Mouse (Mus musculus): Measurements from ENCODE around the gene Wdr45. TPM values are rescaled to one million over a fixed set of nuclear protein-coding genes. Genes with fewer than 3 reads are reported as not detected.

Gene Wdr45
- total and polyA plus RNA-seq, 2 experiments from 2014 or later, result 29.0 to 31.5 TPM

- Histone ChIP-seq H3K4me2 (ENCODE audit: low read depth) (peak overlapping the region; percentile 59), H3K4me1 (ENCODE audit: insufficient read depth) (no peaks in the 10 kb centered on the region), H3K36me3 (ENCODE audit: insufficient read depth) (no peaks in the 10 kb centered on the region), H3K9me3 (ENCODE audit: low read length) (no peaks in the 10 kb centered on the region), H3K27me3 (ENCODE audit: insufficient read depth, low read length) (no peaks in the 10 kb centered on the region), H3K27ac (ENCODE audit: low read depth, low read length) (no peak overlapping the region), H3K4me3 (ENCODE audit: low read depth, low read length) (peak overlapping the region; percentile 53), H3K9ac (no peak overlapping the region)
- 24% methylated on average over 22 of the region's 22 CpGs for WGBS
- no peak for DNase-seq
- TF ChIP-seq CTCF (IDR thresholded peaks at IDR 0.05; ENCODE audit: low read depth), result no peak
- no peak for ATAC-seq
Measured at GRCm38 (mm10) chrX:7763631-7764393, 49.7 kb downstream of the Wdr45 start.

DNA sequence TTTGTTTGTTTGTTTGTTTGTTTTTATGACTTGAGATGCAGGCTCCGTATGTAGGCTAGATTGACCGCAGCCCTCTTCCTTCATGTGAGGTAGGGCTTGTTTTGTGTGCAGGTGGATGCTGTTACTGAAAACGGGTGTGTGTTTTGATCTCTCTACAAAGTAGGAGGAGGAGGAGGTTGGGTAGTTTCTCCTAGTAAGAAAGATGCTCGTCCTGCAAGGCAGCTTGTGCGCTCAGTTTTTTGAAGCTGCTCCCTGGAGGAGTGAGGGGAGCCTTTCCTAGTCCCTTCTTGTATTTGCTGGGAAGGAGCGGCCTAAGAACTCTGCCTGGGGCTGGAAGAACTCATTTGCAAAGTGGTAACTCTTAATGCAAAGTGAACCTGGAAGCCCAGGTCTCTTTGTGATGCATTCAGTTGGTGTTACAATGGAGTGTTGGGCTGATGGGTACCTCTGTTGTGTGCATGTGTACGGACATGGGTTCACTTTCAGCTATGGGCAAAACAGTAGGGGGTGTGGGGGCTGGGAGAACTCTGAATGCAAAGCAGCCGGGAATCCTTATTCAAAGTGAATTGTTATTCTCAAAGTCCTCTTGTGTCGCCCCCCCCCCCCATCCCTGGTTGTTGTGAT lies 50.6 kb downstream of the Wdr45 start:
- no peak for DNase-seq
- peak overlapping the region; percentile 30 for H3K4me3 ChIP-seq (ENCODE audit: low read depth, low read length)
- H3K9me3 ChIP-seq (ENCODE audit: low read length), result no peaks in the 10 kb centered on the region
- no peak overlapping the region for H3K9ac ChIP-seq
- TF ChIP-seq CTCF (IDR thresholded peaks at IDR 0.05; ENCODE audit: low read depth), result no peak
- WGBS, result 21% methylated on average over 9 of the region's 9 CpGs
- H3K27me3 ChIP-seq (ENCODE audit: insufficient read depth, low read length), result no peaks in the 10 kb centered on the region
- no peak for ATAC-seq
- peak overlapping the region; percentile 59 for H3K4me2 ChIP-seq (ENCODE audit: low read depth)
- peaks cover 3% of the 10 kb centered on the region; the same call in 1 of the 2 replicates for H3K36me3 ChIP-seq (ENCODE audit: insufficient read depth)
- no peak overlapping the region for H3K27ac ChIP-seq (ENCODE audit: low read depth, low read length)
- H3K4me1 ChIP-seq (ENCODE audit: insufficient read depth), result no peaks in the 10 kb centered on the region

DNA sequence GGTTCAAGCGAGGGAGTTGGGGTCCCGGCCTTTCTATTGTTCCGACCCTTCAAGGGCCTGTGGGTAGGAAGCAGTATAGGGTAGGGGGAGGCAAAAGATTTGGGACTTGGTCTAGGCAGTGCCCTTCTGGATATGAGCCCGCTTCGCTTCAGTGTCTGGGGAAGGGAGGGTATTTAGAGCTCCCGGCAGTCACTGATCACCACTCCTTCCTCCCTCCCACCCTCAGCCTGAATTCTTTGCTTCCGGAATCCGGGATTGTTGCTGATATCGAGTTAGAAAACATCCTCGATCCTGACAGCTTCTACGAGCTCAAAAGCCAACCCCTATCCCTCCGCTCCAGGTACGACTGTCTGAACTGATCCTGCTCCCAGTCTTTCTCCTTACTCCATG lies 51.1 kb downstream of the Wdr45 start:
- Histone ChIP-seq H3K9me3 (ENCODE audit: low read length) (no peaks in the 10 kb centered on the region), H3K9ac (peak overlapping the region; percentile 28; the same call in 1 of the 2 replicates), H3K27ac (ENCODE audit: low read depth, low read length) (no peak overlapping the region), H3K4me1 (ENCODE audit: insufficient read depth) (no peaks in the 10 kb centered on the region), H3K4me3 (ENCODE audit: low read depth, low read length) (peak overlapping the region; percentile 30), H3K36me3 (ENCODE audit: insufficient read depth) (peaks cover 3% of the 10 kb centered on the region; the same call in 1 of the 2 replicates), H3K4me2 (ENCODE audit: low read depth) (peak overlapping the region; percentile 59), H3K27me3 (ENCODE audit: insufficient read depth, low read length) (no peaks in the 10 kb centered on the region)
- 24% methylated on average over 13 of the region's 13 CpGs for WGBS
- no peak for ATAC-seq
- no peak for DNase-seq
- TF ChIP-seq CTCF (IDR thresholded peaks at IDR 0.05; ENCODE audit: low read depth), result no peak

DNA sequence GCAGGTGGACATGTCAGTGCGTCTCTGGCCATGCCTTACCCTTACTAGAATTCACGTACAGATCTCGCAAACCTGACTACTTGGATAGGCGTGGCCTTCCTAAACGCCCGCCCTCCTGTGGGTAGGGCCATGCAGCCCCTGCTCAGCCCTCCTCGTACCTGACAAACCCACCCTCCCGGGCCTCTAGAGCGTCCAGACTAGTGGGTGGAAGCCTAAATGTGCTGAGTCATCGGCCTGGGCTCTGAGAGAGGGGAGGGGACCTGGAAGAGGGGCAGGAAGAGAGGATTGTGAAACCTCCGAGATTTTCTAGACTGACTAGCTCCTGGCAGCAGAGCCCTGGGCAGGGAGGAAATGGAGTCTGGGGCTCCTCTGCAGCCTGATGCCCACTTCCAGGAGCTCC lies 51.6 kb downstream of the Wdr45 start:
- peak overlapping the region; percentile 59 for H3K4me2 ChIP-seq (ENCODE audit: low read depth)
- no peak overlapping the region for H3K27ac ChIP-seq (ENCODE audit: low read depth, low read length)
- H3K9ac ChIP-seq, result peak overlapping the region; percentile 28; the same call in 1 of the 2 replicates
- H3K9me3 ChIP-seq (ENCODE audit: low read length), result no peaks in the 10 kb centered on the region
- H3K4me1 ChIP-seq (ENCODE audit: insufficient read depth), result no peaks in the 10 kb centered on the region
- no peaks in the 10 kb centered on the region for H3K27me3 ChIP-seq (ENCODE audit: insufficient read depth, low read length)
- no peak for TF ChIP-seq CTCF (IDR thresholded peaks at IDR 0.05; ENCODE audit: low read depth)
- ATAC-seq (peak; percentile 12; the same call in 1 of the 2 replicates), DNase-seq (no peak)
- WGBS, result 28% methylated on average over 11 of the region's 11 CpGs
- H3K4me3 ChIP-seq (ENCODE audit: low read depth, low read length), result peak overlapping the region; percentile 30
- peaks cover 3% of the 10 kb centered on the region for H3K36me3 ChIP-seq (ENCODE audit: insufficient read depth)

- no peak overlapping the region for H3K4me2 ChIP-seq (ENCODE audit: low read depth)
- H3K4me3 ChIP-seq (ENCODE audit: low read depth, low read length), result no peak overlapping the region
- no peaks in the 10 kb centered on the region for H3K27me3 ChIP-seq (ENCODE audit: insufficient read depth, low read length)
- peaks cover 3% of the 10 kb centered on the region for H3K36me3 ChIP-seq (ENCODE audit: insufficient read depth)
- no peaks in the 10 kb centered on the region for H3K9me3 ChIP-seq (ENCODE audit: low read length)
- no peak overlapping the region for H3K9ac ChIP-seq
- H3K4me1 ChIP-seq (ENCODE audit: insufficient read depth), result no peaks in the 10 kb centered on the region
- TF ChIP-seq CTCF (IDR thresholded peaks at IDR 0.05; ENCODE audit: low read depth), result no peak
- DNase-seq (no peak), ATAC-seq (no peak)
- WGBS, result 96% methylated on average over 7 of the region's 7 CpGs
- H3K27ac ChIP-seq (ENCODE audit: low read depth, low read length), result no peak overlapping the region
Measured at GRCm38 (mm10) chrX:7769302-7770017, 55.3 kb downstream of the Wdr45 start.

DNA sequence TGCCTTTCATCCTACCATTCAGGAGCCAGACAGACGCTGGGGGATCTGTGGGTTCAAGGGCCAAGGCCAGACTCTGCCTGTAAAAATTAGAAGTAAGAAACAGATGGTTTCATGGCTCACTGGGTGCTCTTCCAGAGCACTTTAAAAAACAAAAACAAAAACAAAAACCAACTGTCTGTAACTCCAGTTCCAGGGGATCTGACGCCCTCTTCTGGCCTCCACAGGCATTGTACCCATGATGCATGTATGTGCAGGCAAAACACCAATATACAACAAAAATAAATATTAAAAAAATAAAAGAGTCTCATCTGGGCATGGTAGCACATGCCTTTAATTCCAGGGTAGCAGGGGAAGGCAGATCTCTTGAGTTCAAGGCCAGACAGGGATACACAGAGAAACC lies 58.6 kb downstream of the Wdr45 start:
- no peak overlapping the region for H3K27ac ChIP-seq (ENCODE audit: low read depth, low read length)
- peaks cover 3% of the 10 kb centered on the region for H3K36me3 ChIP-seq (ENCODE audit: insufficient read depth)
- H3K4me3 ChIP-seq (ENCODE audit: low read depth, low read length), result no peak overlapping the region
- no peaks in the 10 kb centered on the region for H3K9me3 ChIP-seq (ENCODE audit: low read length)
- no peak for ATAC-seq
- H3K27me3 ChIP-seq (ENCODE audit: insufficient read depth, low read length), result no peaks in the 10 kb centered on the region
- no peaks in the 10 kb centered on the region for H3K4me1 ChIP-seq (ENCODE audit: insufficient read depth)
- no peak overlapping the region for H3K9ac ChIP-seq
- no peak for DNase-seq
- no peak overlapping the region for H3K4me2 ChIP-seq (ENCODE audit: low read depth)
- TF ChIP-seq CTCF (IDR thresholded peaks at IDR 0.05; ENCODE audit: low read depth), result peak; percentile 35
- WGBS, result 60% methylated on average over 2 of the region's 2 CpGs
